Mouse (Mus musculus) MEL (cell line): ENCODE results near the gene Pear1.

ENCODE experiments used
- POLR2A ChIP-seq, 2 experiments: IDR thresholded peaks; 2 replicates each; pipeline ENCODE4 v1.6.1; 2011 to 2012; ENCODE audit warnings: low read length in 2 of 2, mild to moderate bottlenecking in 2 of 2, control low read depth in 1 of 2, improper control_type of control experiment in 1 of 2, low read depth in 1 of 2, moderate library complexity in 1 of 2; ENCODE audit not compliant: control insufficient read depth in 1 of 2, insufficient read depth in 1 of 2, poor library complexity in 1 of 2
- USF2 ChIP-seq, 2 experiments: IDR thresholded peaks; 2 replicates each; pipeline ENCODE4 v1.6.1; 2011 to 2012; ENCODE audit warnings: improper control_type of control experiment in 2 of 2, low read length in 2 of 2, borderline replicate concordance in 1 of 2, inconsistent platforms in 1 of 2, low read depth in 1 of 2, mild to moderate bottlenecking in 1 of 2; ENCODE audit not compliant: insufficient read depth in 1 of 2

GRCm38 (mm10) chr3:87753829-87754228, 70.3 kb downstream of the Pear1 start:
- TF ChIP-seq USF2 (IDR thresholded peaks at IDR 0.05; ENCODE audit: borderline replicate concordance in 1 of 2, insufficient read depth in 1 of 2, low read depth in 1 of 2, low read length in 2 of 2) (no peak), POLR2A (IDR thresholded peaks at IDR 0.05; ENCODE audit: control insufficient read depth in 1 of 2, insufficient read depth in 1 of 2, low read depth in 1 of 2, low read length in 2 of 2, poor library complexity in 1 of 2) (no peak)
